Mouse (Mus musculus) lung, embryonic 16.5 days (tissue): ENCODE data around the gene P2ry6. TPM values are rescaled to one million over a fixed set of nuclear protein-coding genes. Genes with fewer than 3 reads are reported as not detected.
A peak's percentile ranks its signal among the peaks of the same experiment; 100 is the strongest.

Source experiments
- ATAC-seq: fragments of 200-750 bp; cut with Nextera tagmentation; 2 replicates; pipeline ENCODE4 v1.8.0; 2017; ENCODE audit warnings: low read depth, mild to moderate bottlenecking, moderate library complexity
- H3K27ac ChIP-seq: fragments of 300-500 bp; sonication (generic); 2 replicates; pipeline ENCODE4 v1.5.1; 2014; ENCODE audit warnings: mild to moderate bottlenecking, control low read depth, low read length
- H3K27me3 ChIP-seq: fragments of 300-500 bp; sonication (generic); 2 replicates; pipeline ENCODE4 v1.6.1; 2014; ENCODE audit warnings: low read depth, low read length, mixed read lengths; ENCODE audit not compliant: control insufficient read depth, insufficient read depth
- H3K36me3 ChIP-seq: fragments of 300-500 bp; sonication (generic); 2 replicates; pipeline ENCODE4 v1.6.1; 2014; ENCODE audit warnings: low read length; ENCODE audit not compliant: control insufficient read depth, insufficient read depth
- H3K4me1 ChIP-seq: fragments of 300-500 bp; sonication (generic); replicated peaks from 2 replicates; pipeline ENCODE4 v1.6.1; 2014; ENCODE audit warnings: low read length, mixed read lengths; ENCODE audit not compliant: control insufficient read depth, insufficient read depth
- H3K4me2 ChIP-seq: fragments of 300-500 bp; sonication (generic); 2 replicates; pipeline ENCODE4 v1.6.1; 2014; ENCODE audit warnings: low read depth, low read length, control low read depth
- H3K4me3 ChIP-seq: fragments of 300-500 bp; sonication (generic); 2 replicates; pipeline ENCODE4 v1.5.1; 2014; ENCODE audit warnings: mild to moderate bottlenecking, low read length, control low read depth
- H3K9ac ChIP-seq: fragments of 300-500 bp; sonication (generic); 2 replicates; pipeline ENCODE4 v1.6.1; 2014; ENCODE audit warnings: low read length, control low read depth
- H3K9me3 ChIP-seq: fragments of 300-500 bp; sonication (generic); 2 replicates; pipeline ENCODE4 v1.6.1; 2016; ENCODE audit warnings: low read length; ENCODE audit not compliant: control insufficient read depth
- WGBS: fragments of 180-500 bp; shearing (Covaris S2); extraction: QIAGEN DNeasy Blood & Tissue Kit; methylation state at CpG from one replicate; pipeline ENCODE4 v1.1.7; 2014; 5-methylcytosine and 5-hydroxymethylcytosine counted together
- polyA plus RNA-seq: library from polyadenylated mRNA; unstranded; fragments of >200 nt; fragmentation: Nextera tagmentation; extraction: Ambion mirVana; gene quantifications from 2 replicates; pipeline ENCODE4 v1.2.1, GENCODE M21; 2015

Gene P2ry6
- polyA plus RNA-seq = 9.1 and 10.1 TPM in 2 replicates

GRCm38 (mm10) chr7:100974135-100974903 lies at the start of gene P2ry6:
Gene P2ry6, minus strand, starts transcription at chr7:100974649.
- Histone ChIP-seq H3K9ac (peak within 1 kb of the TSS; percentile 69), H3K9me3 (no peaks in the 10 kb centered on the region), H3K4me1 (peaks cover 23% of the 10 kb centered on the region), H3K27me3 (peaks cover 3% of the 10 kb centered on the region; the same call in 1 of the 2 replicates), H3K4me2 (peak within 1 kb of the TSS; percentile 89), H3K4me3 (peak within 1 kb of the TSS; percentile 52), H3K27ac (peak within 1 kb of the TSS; percentile 28; the same call in 1 of the 2 replicates), H3K36me3 (no peaks in the 10 kb centered on the region)
- WGBS = 5% methylated on average over 36 of the region's 36 CpGs
- ATAC-seq = peak; percentile 62

- peaks cover 3% of the 10 kb centered on the region; the same call in 1 of the 2 replicates for H3K4me1 ChIP-seq
- no peak for ATAC-seq
- H3K4me3 ChIP-seq = no peak overlapping the region
- no peak overlapping the region for H3K4me2 ChIP-seq
- H3K9me3 ChIP-seq = no peaks in the 10 kb centered on the region
- H3K9ac ChIP-seq = no peak overlapping the region
- no peak overlapping the region for H3K27ac ChIP-seq
- 61% methylated on average over 6 of the region's 6 CpGs for WGBS
- H3K36me3 ChIP-seq = no peaks in the 10 kb centered on the region
- H3K27me3 ChIP-seq = no peaks in the 10 kb centered on the region; the same call in 1 of the 2 replicates
Observed at GRCm38 (mm10) chr7:101017492-101017891, 43.0 kb upstream of the P2ry6 start.

- Histone ChIP-seq H3K4me3 (no peak overlapping the region), H3K9me3 (no peaks in the 10 kb centered on the region), H3K4me2 (no peak overlapping the region), H3K27ac (no peak overlapping the region), H3K4me1 (peaks cover 6% of the 10 kb centered on the region; the same call in 1 of the 2 replicates), H3K36me3 (no peaks in the 10 kb centered on the region), H3K27me3 (no peaks in the 10 kb centered on the region; the same call in 1 of the 2 replicates), H3K9ac (no peak overlapping the region)
- no peak; the same call in 1 of the 2 replicates for ATAC-seq
- WGBS = 60% methylated on average over 7 of the region's 7 CpGs
Observed at GRCm38 (mm10) chr7:101017021-101017461, 42.6 kb upstream of the P2ry6 start.

DNA sequence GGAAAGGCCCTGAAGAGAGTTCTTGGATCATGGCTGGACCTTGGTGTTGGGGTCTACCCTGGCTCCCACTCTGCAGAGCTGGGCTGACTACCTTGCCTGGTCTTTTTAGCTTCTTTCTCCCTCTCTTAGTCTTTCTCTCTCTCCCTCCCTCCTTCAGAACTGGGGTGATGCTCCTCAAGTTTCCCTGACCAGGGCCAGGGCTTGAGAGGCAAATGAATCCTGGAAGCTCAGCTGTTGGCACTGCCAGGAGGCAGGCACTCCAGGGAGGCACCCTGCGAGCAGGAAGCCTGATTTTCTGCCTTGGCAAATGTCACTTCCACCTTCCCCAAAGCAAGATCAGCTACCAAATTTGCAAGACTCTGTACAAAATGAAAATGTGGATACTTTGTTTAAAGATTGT lies 40.5 kb upstream of the P2ry6 start:
- Histone ChIP-seq H3K4me1 (peaks cover 12% of the 10 kb centered on the region), H3K4me3 (no peak overlapping the region), H3K27me3 (no peaks in the 10 kb centered on the region; the same call in 1 of the 2 replicates), H3K4me2 (no peak overlapping the region), H3K9ac (no peak overlapping the region), H3K27ac (no peak overlapping the region), H3K36me3 (no peaks in the 10 kb centered on the region), H3K9me3 (no peaks in the 10 kb centered on the region)
- 76% methylated on average over 1 of the region's 1 CpGs for WGBS
- ATAC-seq = no peak

GRCm38 (mm10) chr7:101014041-101014440 lies 39.6 kb upstream of the P2ry6 start:
- WGBS = 49% methylated on average over 9 of the region's 9 CpGs
- H3K4me1 ChIP-seq = peaks cover 12% of the 10 kb centered on the region
- no peaks in the 10 kb centered on the region; the same call in 1 of the 2 replicates for H3K27me3 ChIP-seq
- no peak overlapping the region for H3K4me3 ChIP-seq
- ATAC-seq = no peak
- no peaks in the 10 kb centered on the region for H3K9me3 ChIP-seq
- H3K27ac ChIP-seq = no peak overlapping the region
- H3K4me2 ChIP-seq = no peak overlapping the region
- no peaks in the 10 kb centered on the region for H3K36me3 ChIP-seq
- no peak overlapping the region for H3K9ac ChIP-seq

GRCm38 (mm10) chr7:101012541-101012940 lies 38.1 kb upstream of the P2ry6 start, which contains the start of gene P2ry2:
Gene P2ry2, minus strand, starts transcription at chr7:101012866.
- peak within 1 kb of the TSS; percentile 61 for H3K4me3 ChIP-seq
- ATAC-seq = no peak
- peaks cover 12% of the 10 kb centered on the region for H3K4me1 ChIP-seq
- H3K9ac ChIP-seq = peak within 1 kb of the TSS; percentile 70
- no peaks in the 10 kb centered on the region for H3K36me3 ChIP-seq
- no peak within 1 kb of the TSS for H3K27ac ChIP-seq
- 78% methylated on average over 4 of the region's 4 CpGs for WGBS
- H3K27me3 ChIP-seq = no peaks in the 10 kb centered on the region; the same call in 1 of the 2 replicates
- H3K4me2 ChIP-seq = peak within 1 kb of the TSS; percentile 79
- no peaks in the 10 kb centered on the region for H3K9me3 ChIP-seq

GRCm38 (mm10) chr7:101011681-101012367 lies 37.4 kb upstream of the P2ry6 start:
- no peaks in the 10 kb centered on the region; the same call in 1 of the 2 replicates for H3K27me3 ChIP-seq
- peak overlapping the region; percentile 79 for H3K4me2 ChIP-seq
- H3K4me1 ChIP-seq = peaks cover 16% of the 10 kb centered on the region
- H3K9me3 ChIP-seq = no peaks in the 10 kb centered on the region
- H3K9ac ChIP-seq = peak overlapping the region; percentile 70
- WGBS = under 1% methylated on average over 53 of the region's 53 CpGs
- H3K4me3 ChIP-seq = peak overlapping the region; percentile 61
- H3K27ac ChIP-seq = no peak overlapping the region
- H3K36me3 ChIP-seq = no peaks in the 10 kb centered on the region
- ATAC-seq = peak; percentile 97

GRCm38 (mm10) chr7:101010741-101011140 lies 36.3 kb upstream of the P2ry6 start:
- WGBS = 71% methylated on average over 3 of the region's 3 CpGs
- H3K9ac ChIP-seq = no peak overlapping the region
- H3K9me3 ChIP-seq = no peaks in the 10 kb centered on the region
- peak overlapping the region; percentile 61; the same call in 1 of the 2 replicates for H3K4me3 ChIP-seq
- peak overlapping the region; percentile 79; the same call in 1 of the 2 replicates for H3K4me2 ChIP-seq
- no peak overlapping the region for H3K27ac ChIP-seq
- H3K27me3 ChIP-seq = no peaks in the 10 kb centered on the region; the same call in 1 of the 2 replicates
- no peak for ATAC-seq
- H3K36me3 ChIP-seq = no peaks in the 10 kb centered on the region
- H3K4me1 ChIP-seq = peaks cover 21% of the 10 kb centered on the region

DNA sequence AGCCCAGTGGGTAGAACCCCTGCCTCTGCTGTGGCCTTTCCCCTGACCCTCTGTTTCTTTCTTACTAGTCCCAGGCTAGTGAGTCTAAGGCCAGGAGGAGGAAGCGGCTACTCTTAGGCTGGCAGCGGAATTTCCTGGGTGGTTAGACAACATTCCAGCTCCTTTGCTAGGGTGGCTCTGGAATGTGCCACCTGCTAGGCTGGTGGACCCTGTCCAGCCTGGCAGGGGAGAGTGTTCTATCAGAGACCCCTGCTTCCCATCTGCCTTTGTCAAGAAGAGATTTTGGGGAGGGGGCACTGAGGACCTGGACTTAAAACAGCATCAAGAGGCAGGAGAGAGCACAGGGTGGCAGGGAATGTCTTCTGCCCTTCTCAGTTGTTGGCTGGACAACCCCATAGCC lies 31.8 kb upstream of the P2ry6 start:
- ATAC-seq = peak; percentile 63
- H3K27ac ChIP-seq = no peak overlapping the region
- no peak overlapping the region for H3K4me2 ChIP-seq
- H3K4me1 ChIP-seq = peaks cover 25% of the 10 kb centered on the region
- no peaks in the 10 kb centered on the region for H3K27me3 ChIP-seq
- no peak overlapping the region for H3K4me3 ChIP-seq
- no peaks in the 10 kb centered on the region for H3K9me3 ChIP-seq
- no peaks in the 10 kb centered on the region for H3K36me3 ChIP-seq
- no peak overlapping the region for H3K9ac ChIP-seq
- 70% methylated on average over 2 of the region's 2 CpGs for WGBS
